Mouse (Mus musculus) heart, embryonic 14.5 days (tissue): Measurements from ENCODE around the gene Klc1. TPM values are rescaled to one million over a fixed set of nuclear protein-coding genes. Genes with fewer than 3 reads are reported as not detected.

ENCODE experiments used
- ATAC-seq: fragments of 200-750 bp; cut with Nextera tagmentation; 2 replicates; pipeline ENCODE4 v1.8.0; 2017; ENCODE audit warnings: low read depth, moderate TSS enrichment; ENCODE audit not compliant: insufficient number of reproducible peaks, insufficient read depth, low FRiP score
- H3K27ac ChIP-seq, 2 experiments: fragments of 200-500 bp in 1 of 2; fragments of 300-500 bp in 1 of 2; sonication (generic) in 1 of 2; replicated peaks in 1 of 2; 2 replicates each; pipeline ENCODE4 v1.5.1; 2012 to 2014; ENCODE audit warnings: low read depth in 2 of 2, low read length in 2 of 2, control low read depth in 1 of 2, mild to moderate bottlenecking in 1 of 2, mixed read lengths in 1 of 2; ENCODE audit not compliant: control insufficient read depth in 1 of 2, insufficient read depth in 1 of 2
- H3K27me3 ChIP-seq: fragments of 300-500 bp; sonication (generic); 2 replicates; pipeline ENCODE4 v1.6.1; 2014; ENCODE audit warnings: mild to moderate bottlenecking, low read length, control low read depth; ENCODE audit not compliant: control insufficient read depth, insufficient read depth
- H3K36me3 ChIP-seq: fragments of 300-500 bp; sonication (generic); 2 replicates; pipeline ENCODE4 v1.6.1; 2014; ENCODE audit warnings: mild to moderate bottlenecking, control low read depth, low read length, mixed read lengths; ENCODE audit not compliant: control insufficient read depth, insufficient read depth
- H3K4me1 ChIP-seq, 2 experiments: fragments of 200-500 bp in 1 of 2; fragments of 300-500 bp in 1 of 2; sonication (generic) in 1 of 2; 2 replicates each; pipeline ENCODE4 v1.6.1; 2012 to 2014; ENCODE audit warnings: low read length in 2 of 2, control low read depth in 1 of 2, mixed read lengths in 1 of 2; ENCODE audit not compliant: control insufficient read depth in 2 of 2, insufficient read depth in 2 of 2
- H3K4me2 ChIP-seq: fragments of 300-500 bp; sonication (generic); 2 replicates; pipeline ENCODE4 v1.6.1; 2014; ENCODE audit warnings: mild to moderate bottlenecking, low read length
- H3K4me3 ChIP-seq, 2 experiments: fragments of 200-500 bp in 1 of 2; fragments of 300-500 bp in 1 of 2; sonication (generic) in 1 of 2; 2 replicates each; pipeline ENCODE4 v1.5.1; 2012 to 2014; ENCODE audit warnings: low read length in 2 of 2, mild to moderate bottlenecking in 2 of 2, control low read depth in 1 of 2, low read depth in 1 of 2, moderate library complexity in 1 of 2; ENCODE audit not compliant: control insufficient read depth in 1 of 2, insufficient read depth in 1 of 2
- H3K9ac ChIP-seq: fragments of 300-500 bp; sonication (generic); 2 replicates; pipeline ENCODE4 v1.6.1; 2014; ENCODE audit warnings: mild to moderate bottlenecking, low read length
- H3K9me3 ChIP-seq: fragments of 300-500 bp; sonication (generic); 2 replicates; pipeline ENCODE4 v1.6.1; 2016; ENCODE audit warnings: low read length, control low read depth; ENCODE audit not compliant: control insufficient read depth
- WGBS: fragments of 180-500 bp; shearing (Covaris S2); extraction: QIAGEN DNeasy Blood & Tissue Kit; methylation state at CpG from one replicate; pipeline ENCODE4 v1.1.7; 2014; 5-methylcytosine and 5-hydroxymethylcytosine counted together
- polyA plus RNA-seq: library from polyadenylated mRNA; unstranded; fragments of >200 nt; fragmentation: Nextera tagmentation; extraction: Ambion mirVana; gene quantifications from 2 replicates; pipeline ENCODE4 v1.2.1, GENCODE M21; 2014

The Klc1 gene
- polyA plus RNA-seq, 1 experiment from 2014 or later: 118 TPM

DNA sequence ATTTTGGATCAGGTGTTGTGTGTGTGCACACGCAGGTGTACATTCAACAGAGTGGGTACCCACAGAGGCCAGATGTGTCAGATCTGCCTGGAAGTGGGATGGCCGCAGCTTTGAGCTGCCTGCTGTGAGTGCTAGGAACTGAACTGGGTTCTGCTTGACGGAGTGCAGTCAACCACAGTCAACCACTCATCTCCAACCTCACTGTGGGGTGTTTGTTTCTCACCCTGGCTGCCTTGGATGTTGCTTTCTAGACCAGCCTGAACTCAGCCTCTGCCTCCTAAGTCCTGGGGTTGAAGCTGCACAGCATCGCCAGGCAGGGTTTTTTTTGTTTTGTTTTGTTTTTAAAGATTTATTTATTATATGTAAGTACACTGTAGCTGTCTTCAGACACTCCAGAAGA, 38.4 kb upstream of the Klc1 start:
- no peak overlapping the region for H3K27ac ChIP-seq
- WGBS: 83% methylated on average over 4 of the region's 4 CpGs
- ATAC-seq: no peak

DNA sequence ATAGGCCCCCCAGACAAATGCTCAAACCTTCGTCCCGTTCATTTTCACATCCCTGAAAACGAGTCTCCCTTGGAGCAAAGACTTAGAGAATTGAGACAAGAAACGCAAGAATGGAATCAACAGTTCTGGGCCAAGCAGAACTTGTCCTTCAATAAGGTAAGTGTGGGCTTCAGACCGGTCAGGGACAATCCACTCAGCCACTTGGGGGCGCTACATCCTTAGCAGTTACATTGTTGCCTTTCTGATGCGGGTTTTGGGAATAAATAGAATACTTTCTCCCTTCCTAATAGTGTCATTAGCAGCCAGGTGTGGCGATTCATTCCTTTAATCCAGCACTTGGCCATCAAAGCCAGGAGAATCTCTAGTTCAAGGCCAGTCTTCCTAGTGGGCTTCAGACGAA, 36.0 kb upstream of the Klc1 start:
- H3K4me2 ChIP-seq: no peak overlapping the region
- WGBS: 65% methylated on average over 9 of the region's 9 CpGs
- H3K36me3 ChIP-seq: peaks cover 29% of the 10 kb centered on the region
- no peaks in the 10 kb centered on the region; a peak in 1 of 4 replicates for H3K4me1 ChIP-seq
- no peak overlapping the region for H3K27ac ChIP-seq
- no peak overlapping the region for H3K9ac ChIP-seq
- H3K4me3 ChIP-seq: no peak overlapping the region
- H3K27me3 ChIP-seq: no peaks in the 10 kb centered on the region
- no peaks in the 10 kb centered on the region for H3K9me3 ChIP-seq
- ATAC-seq: no peak

More for the DNA sequence above, 38.4 kb upstream of the Klc1 start:
- no peak overlapping the region for H3K9ac ChIP-seq
- H3K4me2 ChIP-seq: no peak overlapping the region
- no peak overlapping the region for H3K4me3 ChIP-seq
- H3K36me3 ChIP-seq: peaks cover 17% of the 10 kb centered on the region
- no peaks in the 10 kb centered on the region for H3K9me3 ChIP-seq
- H3K27me3 ChIP-seq: no peaks in the 10 kb centered on the region
- H3K4me1 ChIP-seq: no peaks in the 10 kb centered on the region; a peak in 1 of 4 replicates

DNA sequence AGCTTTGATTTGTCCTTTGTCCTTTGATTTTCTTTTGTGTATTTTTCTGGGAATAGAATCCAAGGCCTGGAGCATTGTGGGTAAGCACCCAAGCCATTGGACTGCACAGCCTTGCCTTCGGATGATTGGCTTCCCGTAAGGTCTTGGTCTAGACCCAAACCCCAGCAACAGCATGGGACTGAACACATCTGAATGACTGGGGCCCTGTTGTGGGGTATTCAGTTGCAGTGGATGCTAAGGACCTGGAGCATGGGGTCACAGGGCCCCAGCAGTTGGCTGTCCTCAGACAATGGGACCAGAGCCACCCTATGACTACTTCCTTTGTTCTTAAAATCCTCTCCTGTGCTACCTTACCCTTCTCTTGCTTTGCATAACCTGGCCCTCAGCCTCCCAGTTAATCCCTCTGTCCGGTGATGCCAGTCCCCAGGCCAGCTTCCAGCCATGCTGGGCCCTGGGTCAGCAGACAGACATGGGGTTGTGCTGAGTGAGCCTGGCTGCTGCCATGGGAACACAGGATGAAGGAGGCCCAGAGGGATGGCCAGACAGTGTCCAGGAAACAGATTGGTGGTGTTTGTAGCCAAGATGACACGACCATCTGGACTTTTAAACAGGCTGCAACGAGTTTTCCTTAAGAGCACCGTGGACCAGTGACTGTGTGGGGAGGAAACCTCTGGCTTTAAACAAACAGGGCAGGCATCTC, 33.9 kb upstream of the Klc1 start:
- no peak overlapping the region for H3K4me2 ChIP-seq
- no peaks in the 10 kb centered on the region; a peak in 1 of 4 replicates for H3K4me1 ChIP-seq
- H3K27me3 ChIP-seq: no peaks in the 10 kb centered on the region
- 71% methylated on average over 6 of the region's 6 CpGs for WGBS
- H3K9me3 ChIP-seq: no peaks in the 10 kb centered on the region
- peak; percentile 31; the same call in 1 of the 2 replicates for ATAC-seq
- H3K27ac ChIP-seq: peak overlapping the region; percentile 68
- H3K4me3 ChIP-seq: no peak overlapping the region
- peaks cover 30% of the 10 kb centered on the region for H3K36me3 ChIP-seq
- no peak overlapping the region for H3K9ac ChIP-seq

DNA sequence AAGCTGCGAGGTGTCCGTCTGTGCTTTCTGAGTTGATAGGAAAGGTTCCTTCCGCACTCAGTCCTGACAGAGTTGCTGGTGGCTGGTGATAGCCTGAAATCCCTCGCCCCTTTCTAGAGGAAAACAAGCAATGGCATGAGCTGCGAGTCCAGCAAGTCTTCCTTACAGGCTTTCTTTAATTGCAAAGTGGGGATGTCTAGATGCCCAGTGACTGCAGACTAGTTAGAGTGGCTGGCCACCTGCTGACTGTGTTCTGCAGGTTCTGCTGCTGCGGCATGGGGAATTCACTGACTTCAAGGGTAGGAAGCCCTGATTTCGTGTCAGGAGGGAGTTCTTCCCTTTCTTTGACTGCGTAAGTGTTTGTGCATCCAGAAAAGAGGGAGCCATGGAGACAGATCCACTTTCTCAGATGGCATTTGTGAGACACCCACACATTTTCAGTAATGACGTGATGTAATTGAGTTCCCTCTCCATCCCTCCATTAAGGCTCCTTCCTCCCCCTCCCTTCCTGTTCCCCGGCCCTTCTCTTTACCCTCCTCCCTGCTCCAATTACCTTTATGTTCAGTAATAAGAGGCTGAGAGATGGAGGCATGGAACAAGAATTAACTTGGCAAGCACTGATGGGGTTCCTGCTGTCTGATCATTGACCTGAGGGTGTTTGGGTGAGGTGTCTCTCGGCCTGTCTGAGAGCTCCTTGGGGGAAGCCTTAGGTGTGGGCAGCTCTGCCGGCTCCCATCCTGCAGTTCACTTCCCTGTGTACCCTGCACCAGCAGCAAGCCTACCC, 33.1 kb upstream of the Klc1 start:
- Histone ChIP-seq H3K4me1 (no peaks in the 10 kb centered on the region; a peak in 1 of 4 replicates), H3K36me3 (peaks cover 33% of the 10 kb centered on the region), H3K9me3 (no peaks in the 10 kb centered on the region), H3K4me2 (no peak overlapping the region), H3K27ac (peak overlapping the region; percentile 68), H3K4me3 (no peak overlapping the region), H3K9ac (no peak overlapping the region), H3K27me3 (no peaks in the 10 kb centered on the region)
- WGBS: 65% methylated on average over 12 of the region's 12 CpGs
- ATAC-seq: no peak

DNA sequence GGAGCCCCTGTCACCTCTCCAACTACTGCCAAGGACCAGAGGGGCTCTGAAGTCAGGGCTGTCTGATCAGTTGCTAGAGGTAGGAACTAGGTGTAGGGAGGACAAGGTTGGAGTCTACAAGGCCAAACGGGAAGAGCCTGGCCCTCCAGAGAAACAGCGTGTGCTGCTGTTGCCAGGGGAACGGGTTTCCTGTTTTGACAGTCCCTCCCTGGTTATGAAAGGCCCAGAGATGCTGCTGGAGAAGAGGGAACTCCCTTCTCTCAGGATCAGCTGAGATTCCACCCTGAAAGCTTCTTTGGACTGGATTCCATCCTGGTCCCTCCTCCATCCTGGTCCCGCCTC, 32.6 kb upstream of the Klc1 start:
- Histone ChIP-seq H3K4me3 (no peak overlapping the region), H3K27me3 (no peaks in the 10 kb centered on the region), H3K36me3 (peaks cover 33% of the 10 kb centered on the region), H3K9ac (no peak overlapping the region), H3K9me3 (no peaks in the 10 kb centered on the region), H3K4me2 (no peak overlapping the region), H3K4me1 (no peaks in the 10 kb centered on the region; a peak in 1 of 4 replicates), H3K27ac (peak overlapping the region in 1 of 2 experiments; percentile 68; a peak in 2 of 4 replicates)
- ATAC-seq: peak; percentile 38; the same call in 1 of the 2 replicates
- WGBS: 64% methylated on average over 4 of the region's 4 CpGs

DNA sequence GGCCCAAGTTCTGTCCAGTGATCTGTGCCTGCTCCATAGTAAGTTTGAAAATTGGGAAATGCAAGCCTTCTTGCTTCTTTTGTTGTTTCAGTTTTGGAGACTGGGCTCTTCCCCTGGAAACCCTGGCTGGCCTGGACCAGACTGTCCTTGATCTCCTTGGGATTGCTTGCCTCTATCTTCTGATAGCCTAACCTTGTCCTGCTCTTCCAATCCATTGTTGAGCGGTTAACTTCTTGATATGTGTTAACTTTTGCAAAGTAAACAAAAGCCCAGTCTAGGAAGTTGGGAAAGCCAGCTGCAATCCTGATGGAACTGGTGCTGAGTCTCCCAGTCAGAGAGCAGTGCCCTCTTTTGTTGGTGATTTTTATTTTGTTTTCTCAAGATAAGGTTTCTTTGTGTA, 30.7 kb upstream of the Klc1 start:
- no peak for ATAC-seq
- Histone ChIP-seq H3K4me1 (peaks cover 0 to 6% of the 10 kb centered on the region in 2 experiments; a peak in 1 of 4 replicates), H3K4me3 (no peak overlapping the region), H3K4me2 (no peak overlapping the region), H3K27ac (no peak overlapping the region), H3K9ac (no peak overlapping the region), H3K36me3 (peaks cover 41% of the 10 kb centered on the region), H3K27me3 (no peaks in the 10 kb centered on the region), H3K9me3 (no peaks in the 10 kb centered on the region)
- WGBS: 67% methylated on average over 1 of the region's 1 CpGs

DNA sequence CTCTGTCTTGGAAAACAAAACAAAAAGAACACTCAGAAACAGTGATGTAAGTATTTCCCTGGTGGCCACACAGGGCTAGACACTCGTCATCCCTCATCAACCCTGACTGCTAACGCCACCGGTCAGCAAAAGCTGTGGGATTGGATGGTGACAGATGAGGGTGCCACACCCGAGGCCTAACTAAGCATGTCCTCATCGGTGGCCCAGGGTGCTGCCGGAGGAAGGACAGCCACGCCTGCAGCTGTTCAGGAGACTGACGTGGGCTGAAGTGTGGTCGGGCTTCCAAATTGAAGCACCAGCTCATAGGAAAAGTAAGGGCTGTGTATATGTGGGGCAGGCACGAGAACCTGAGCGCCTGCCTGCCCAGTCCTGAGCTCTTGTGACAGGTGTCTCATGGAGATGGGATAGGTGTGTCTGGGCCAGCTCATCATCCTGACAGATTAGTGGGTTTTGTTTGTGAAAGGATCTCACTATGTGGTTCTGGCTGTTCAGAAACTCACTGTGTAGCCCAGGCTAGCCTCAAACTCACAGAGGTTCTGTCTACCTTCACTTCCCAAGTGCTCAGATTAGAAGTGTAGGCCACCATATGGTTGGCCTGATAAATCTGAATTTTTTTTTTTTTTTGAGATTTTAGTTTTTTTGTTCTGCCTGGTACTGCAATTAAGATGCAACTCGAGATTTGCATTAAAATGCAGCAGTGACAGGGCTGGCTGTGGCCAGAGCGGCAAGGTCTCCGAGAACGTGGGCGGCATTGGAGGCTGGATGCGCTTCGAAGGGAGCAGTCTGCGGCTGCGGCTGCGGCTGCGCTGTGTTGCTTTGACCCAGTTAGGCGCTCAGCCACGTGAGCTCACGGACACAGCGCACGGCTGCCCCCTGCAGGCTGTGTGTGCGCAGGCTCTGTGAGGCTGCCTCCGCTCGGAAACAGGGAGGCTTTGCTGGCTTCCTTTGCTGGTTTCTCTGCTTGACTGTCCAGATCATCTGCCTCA, 26.5 kb upstream of the Klc1 start:
- Histone ChIP-seq H3K4me2 (peak overlapping the region; percentile 43), H3K9ac (0 out of 2 replicates have a peak overlapping the region, but pooled peaks have one; percentile 50)
- 30% methylated on average over 30 of the region's 30 CpGs for WGBS

More for the DNA sequence above, 26.5 kb upstream of the Klc1 start:
- Histone ChIP-seq H3K9me3 (no peaks in the 10 kb centered on the region), H3K36me3 (peaks cover 21% of the 10 kb centered on the region; the same call in 1 of the 2 replicates), H3K4me3 (no peak overlapping the region), H3K4me1 (0 out of 4 replicates have a peak, but pooled peaks cover 0 to 6% of the 10 kb centered on the region in 2 experiments), H3K27me3 (no peaks in the 10 kb centered on the region), H3K27ac (no peak overlapping the region)
- peak; percentile 80 for ATAC-seq
